Comparison of ENCODE assay signal across 30 mouse cellular contexts in genomic region chr11:22061660-22062059, GRCm38 (mm10). TPM values are rescaled to one million over a fixed set of nuclear protein-coding genes. Genes with fewer than 3 reads are reported as not detected.
A peak's percentile ranks its signal among the peaks of the same experiment; 100 is the strongest.
DNase-seq lines count a peak whose midpoint lies in the region; ATAC-seq lines count a peak whose summit lies in the region.
"Had no signal": no experiment of that assay in that cellular context is flagged by ENCODE, and none has a peak within 500 bp of the region (broad histone marks: within the 10 kb centered on the region; RNA-seq: fewer than 3 reads in every experiment).

No protein-coding gene starts in this region.

- 28% methylated on average over 4 of the region's 4 CpGs for WGBS in kidney, embryonic 16.5 days

- H3K27ac ChIP-seq in kidney, embryonic 16.5 days (ENCODE audit: low read length), result no peak overlapping the region
- H3K27ac ChIP-seq: embryonic facial prominence, embryonic 10.5 days; embryonic facial prominence, embryonic 13.5 days; forebrain, embryonic 12.5 days; forebrain, embryonic 15.5 days; heart, embryonic 10.5 days; hindbrain, embryonic 14.5 days; hindbrain, postnatal 0 days had no signal

- no peak overlapping the region for H3K9ac ChIP-seq in kidney, embryonic 16.5 days (replicated peaks; ENCODE audit: low read length)
- H3K9ac ChIP-seq: embryonic facial prominence, embryonic 13.5 days; forebrain, embryonic 12.5 days; forebrain, embryonic 15.5 days; hindbrain, embryonic 14.5 days had no signal

- peak; percentile 11 to 16 for DNase-seq in heart, postnatal 10 days
- no peak for DNase-seq in heart, adult 8-10 months (ENCODE audit: low spot score)
- no peak for DNase-seq in kidney, postnatal 36 days
- peak; percentile 11 for DNase-seq in urinary bladder, postnatal 14 days (ENCODE audit: low spot score)
- DNase-seq in urinary bladder, postnatal 36 days (ENCODE audit: low spot score in 2 of 2), result no peak
- DNase-seq: adrenal gland, postnatal 10 days; adrenal gland, postnatal 36 days; cerebellum, adult 2 months; cerebellum, adult 9-11 months; cerebellum, postnatal 25 days; embryo, embryonic 11 days; gastrocnemius, postnatal 25 days; heart, postnatal 36 days had no signal

- no peak overlapping the region for H3K4me2 ChIP-seq in kidney, embryonic 16.5 days (replicated peaks; ENCODE audit: low read depth, low read length)
- H3K4me2 ChIP-seq: embryonic facial prominence, embryonic 13.5 days; forebrain, embryonic 12.5 days; forebrain, embryonic 15.5 days; hindbrain, embryonic 14.5 days had no signal

- no peak overlapping the region for H3K4me3 ChIP-seq in kidney, embryonic 16.5 days (ENCODE audit: low read length)
- H3K4me3 ChIP-seq: embryonic facial prominence, embryonic 10.5 days; embryonic facial prominence, embryonic 13.5 days; erythroblast, embryonic 14.5 days; forebrain, embryonic 12.5 days; forebrain, embryonic 15.5 days; heart, embryonic 10.5 days had no signal

- no peaks in the 10 kb centered on the region for H3K36me3 ChIP-seq in kidney, embryonic 16.5 days (ENCODE audit: insufficient read depth, low read length)
- H3K36me3 ChIP-seq: embryonic facial prominence, embryonic 10.5 days; G1E had no signal

- peak; percentile 51; the same call in 1 of the 2 replicates for ATAC-seq in kidney, embryonic 16.5 days (ENCODE audit: low FRiP score, low TSS enrichment)
- ATAC-seq: forebrain, embryonic 15.5 days; hindbrain, postnatal 0 days; inflammation-experienced regulatory T-cells, adult 6 months; Patski had no signal

- no peaks in the 10 kb centered on the region for H3K4me1 ChIP-seq in kidney, embryonic 16.5 days (ENCODE audit: insufficient read depth, low read length)
- H3K4me1 ChIP-seq: embryonic facial prominence, embryonic 13.5 days; heart, embryonic 10.5 days had no signal

- H3K9me3 ChIP-seq in kidney, embryonic 16.5 days (ENCODE audit: low read length), result no peaks in the 10 kb centered on the region
- H3K9me3 ChIP-seq: embryonic facial prominence, embryonic 10.5 days; embryonic facial prominence, embryonic 13.5 days; forebrain, embryonic 15.5 days; G1E; heart, embryonic 10.5 days had no signal

- intact Hi-C loops in heart, postnatal 10 days (cut with DNase I), result no loop called here

- no peaks in the 10 kb centered on the region for H3K27me3 ChIP-seq in kidney, embryonic 16.5 days (ENCODE audit: insufficient read depth, low read length)
- H3K27me3 ChIP-seq: CH12.LX; embryonic facial prominence, embryonic 13.5 days; forebrain, embryonic 12.5 days; forebrain, embryonic 15.5 days; Patski had no signal

RNA-seq across cellular contexts. Expression of gene Otx1, which starts 59.0 kb away (rescaled TPM):
- total RNA-seq in heart, postnatal 10 days (2021), result not detected
- not detected for total RNA-seq in heart, adult 8-10 months (2022)
- not detected in 2 replicates for polyA plus RNA-seq in kidney, embryonic 16.5 days (2015; fragmentation: Nextera tagmentation; extraction: Ambion mirVana)
- total RNA-seq: adrenal gland, adult 18-20 months; adrenal gland, postnatal 36 days; CH12.LX; common myeloid progenitor, adult 5-6 weeks; gastrocnemius, adult 8-10 months; gastrocnemius, postnatal 25 days; heart, postnatal 36 days had no signal
- polyA plus RNA-seq: erythroblast, embryonic 14.5 days; gonadal fat pad, adult 2 months; inflammation-experienced regulatory T-cells, adult 6 months had no signal

Comparison
In these comparisons a context has a peak if more than half of its experiments do, and no peak if none do; other contexts are left out.
1. DNase-seq: peak in heart, postnatal 10 days (2 of 2) and urinary bladder, postnatal 14 days (single experiment); none in heart, adult 8-10 months (single experiment), kidney, postnatal 36 days (0 of 2) and urinary bladder, postnatal 36 days (0 of 2).